Mouse (Mus musculus): ENCODE data around the gene Iqschfp. TPM values are rescaled to one million over a fixed set of nuclear protein-coding genes. Genes with fewer than 3 reads are reported as not detected.

Gene Iqschfp
- total and polyA plus RNA-seq, 2 experiments from 2014 or later = 2.7 to 5.6 TPM

DNA sequence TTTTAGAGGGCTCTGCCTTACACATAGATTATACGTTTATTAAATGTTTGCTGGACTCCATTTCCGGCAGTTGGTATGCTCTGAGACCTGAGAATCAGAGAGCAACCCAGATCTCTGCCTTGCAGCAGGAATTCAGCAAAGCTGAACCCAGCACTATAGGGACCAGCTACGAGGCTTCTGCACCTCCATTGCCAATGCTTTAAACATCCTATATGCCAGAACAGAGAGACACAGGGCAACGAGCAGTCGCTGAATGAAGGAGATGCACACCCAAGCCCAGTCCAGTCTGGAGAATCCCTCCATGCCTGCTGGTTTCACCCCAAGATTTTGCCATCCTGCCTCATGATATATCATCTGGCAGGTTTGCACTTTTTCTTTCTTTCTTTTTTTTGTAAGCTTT lies 684.9 kb downstream of the Iqschfp start:
- WGBS = 31% methylated on average over 5 of the region's 5 CpGs

GRCm38 (mm10) chr3:68581591-68581990 lies 689.6 kb downstream of the Iqschfp start:
- 59% methylated on average over 13 of the region's 13 CpGs for WGBS

More for the DNA sequence above, 684.9 kb downstream of the Iqschfp start:
- Histone ChIP-seq H3K4me2 (ENCODE audit: low read depth, low read length) (peak overlapping the region; percentile 71), H3K9me3 (ENCODE audit: low read length) (no peaks in the 10 kb centered on the region), H3K27ac (peak overlapping the region; percentile 67; the same call in 1 of the 2 replicates), H3K36me3 (ENCODE audit: insufficient read depth, low read length) (no peaks in the 10 kb centered on the region), H3K4me3 (ENCODE audit: low read length) (peak overlapping the region; percentile 11; the same call in 1 of the 2 replicates), H3K27me3 (ENCODE audit: insufficient read depth, low read length) (no peaks in the 10 kb centered on the region), H3K9ac (replicated peaks; ENCODE audit: low read length) (peak overlapping the region; percentile 48), H3K4me1 (ENCODE audit: insufficient read depth, low read length) (peaks cover 20% of the 10 kb centered on the region)
- DNase-seq (ENCODE audit: low spot score) (no peak), ATAC-seq (no peak)
- no peak for TF ChIP-seq CTCF (IDR thresholded peaks at IDR 0.05; ENCODE audit: low read depth)

DNA sequence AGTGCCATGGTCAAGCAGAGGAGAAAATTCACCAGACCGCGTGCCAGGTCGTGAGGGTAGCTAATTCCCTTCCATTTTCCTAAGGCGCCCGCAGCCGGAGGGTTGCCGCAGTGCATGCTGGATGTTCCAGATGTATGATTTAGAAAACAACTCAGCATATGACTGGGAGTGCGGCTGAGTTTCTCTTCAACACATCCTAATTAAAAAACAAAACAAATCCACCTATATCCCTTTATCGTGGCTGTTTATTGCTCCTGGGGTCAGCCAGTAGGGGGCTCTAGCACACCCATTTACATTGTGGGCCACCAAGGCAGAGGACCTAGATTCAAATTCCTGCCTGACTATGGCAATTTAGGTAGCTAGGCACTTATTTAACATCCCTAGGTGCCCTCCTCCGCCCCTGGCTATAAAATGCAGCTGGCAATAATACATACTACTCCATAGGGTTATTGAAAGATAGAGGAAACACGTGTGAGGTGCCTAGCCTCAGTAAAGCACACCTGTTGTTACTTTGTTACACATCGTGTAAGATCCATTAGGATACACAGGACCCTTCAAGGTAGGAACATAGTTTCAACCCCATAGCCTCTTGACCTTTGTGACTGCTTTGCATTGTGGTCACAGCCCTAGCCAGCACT lies 690.2 kb downstream of the Iqschfp start:
- Histone ChIP-seq H3K9me3 (ENCODE audit: low read length) (no peaks in the 10 kb centered on the region), H3K27me3 (ENCODE audit: insufficient read depth, low read length) (no peaks in the 10 kb centered on the region), H3K9ac (replicated peaks; ENCODE audit: low read length) (no peak overlapping the region), H3K4me1 (ENCODE audit: insufficient read depth, low read length) (peaks cover 18% of the 10 kb centered on the region), H3K4me3 (ENCODE audit: low read length) (no peak overlapping the region), H3K4me2 (ENCODE audit: low read depth, low read length) (peak overlapping the region; percentile 33; the same call in 1 of the 2 replicates), H3K27ac (peak overlapping the region; percentile 73; the same call in 1 of the 2 replicates), H3K36me3 (ENCODE audit: insufficient read depth, low read length) (no peaks in the 10 kb centered on the region)
- DNase-seq (ENCODE audit: low spot score) = no peak
- ATAC-seq = no peak
- TF ChIP-seq CTCF (IDR thresholded peaks at IDR 0.05; ENCODE audit: low read depth) = peak; percentile 43
- WGBS = 66% methylated on average over 12 of the region's 12 CpGs

More at GRCm38 (mm10) chr3:68581591-68581990, 689.6 kb downstream of the Iqschfp start:
- Histone ChIP-seq H3K27ac (no peak overlapping the region), H3K4me3 (ENCODE audit: low read length) (no peak overlapping the region), H3K36me3 (ENCODE audit: insufficient read depth, low read length) (no peaks in the 10 kb centered on the region), H3K9me3 (ENCODE audit: low read length) (no peaks in the 10 kb centered on the region), H3K9ac (replicated peaks; ENCODE audit: low read length) (no peak overlapping the region), H3K4me2 (ENCODE audit: low read depth, low read length) (no peak overlapping the region), H3K4me1 (ENCODE audit: insufficient read depth, low read length) (peaks cover 22% of the 10 kb centered on the region), H3K27me3 (ENCODE audit: insufficient read depth, low read length) (no peaks in the 10 kb centered on the region)
- ATAC-seq = no peak
- DNase-seq (ENCODE audit: low spot score) = no peak
- TF ChIP-seq CTCF (IDR thresholded peaks at IDR 0.05; ENCODE audit: low read depth) = no peak

DNA sequence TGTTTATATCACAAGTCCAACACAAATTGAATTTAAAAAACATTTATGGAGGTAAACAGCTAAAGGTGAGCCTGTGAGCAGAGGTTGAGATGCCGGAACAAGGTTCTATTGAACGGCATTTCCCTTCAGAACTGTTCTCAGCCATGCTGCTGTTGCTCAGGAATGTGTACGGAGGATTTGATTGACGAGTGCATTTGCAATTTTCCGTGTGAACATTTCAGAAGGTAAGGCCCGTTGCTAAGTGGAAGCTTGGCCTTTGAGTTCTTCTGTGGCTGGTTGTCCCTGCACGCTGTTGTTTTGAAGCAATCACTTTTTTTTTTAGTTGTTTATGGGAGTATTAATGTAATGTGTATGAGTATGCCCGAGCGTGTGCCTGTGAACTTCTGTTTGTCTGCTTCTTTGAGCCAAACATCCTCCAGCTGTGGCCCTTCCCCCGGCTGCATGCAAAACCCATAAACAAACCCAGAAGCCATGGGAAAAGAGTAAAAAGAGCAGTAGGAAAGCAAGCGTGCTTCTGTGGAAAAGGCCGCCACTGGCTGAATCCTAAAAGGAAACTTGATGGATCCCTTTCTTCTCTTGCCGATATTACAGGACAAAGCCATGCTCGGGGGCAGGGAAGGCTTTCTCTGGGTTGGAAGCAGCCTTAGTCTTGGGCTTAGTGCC lies 691.1 kb downstream of the Iqschfp start:
- H3K27ac ChIP-seq = peak overlapping the region; percentile 73
- no peaks in the 10 kb centered on the region for H3K27me3 ChIP-seq (ENCODE audit: insufficient read depth, low read length)
- DNase-seq (ENCODE audit: low spot score) (peak; percentile 27), ATAC-seq (no peak; the same call in 1 of the 2 replicates)
- H3K9ac ChIP-seq (replicated peaks; ENCODE audit: low read length) = no peak overlapping the region
- 9% methylated on average over 14 of the region's 14 CpGs for WGBS
- H3K4me2 ChIP-seq (ENCODE audit: low read depth, low read length) = peak overlapping the region; percentile 33
- H3K4me3 ChIP-seq (ENCODE audit: low read length) = no peak overlapping the region
- peaks cover 18% of the 10 kb centered on the region for H3K4me1 ChIP-seq (ENCODE audit: insufficient read depth, low read length)
- H3K36me3 ChIP-seq (ENCODE audit: insufficient read depth, low read length) = no peaks in the 10 kb centered on the region
- H3K9me3 ChIP-seq (ENCODE audit: low read length) = no peaks in the 10 kb centered on the region
- no peak for TF ChIP-seq CTCF (IDR thresholded peaks at IDR 0.05; ENCODE audit: low read depth)

- TF ChIP-seq CTCF (IDR thresholded peaks at IDR 0.05; ENCODE audit: low read depth) = no peak
- WGBS = 29% methylated on average over 14 of the region's 14 CpGs
- Histone ChIP-seq H3K36me3 (ENCODE audit: insufficient read depth, low read length) (no peaks in the 10 kb centered on the region), H3K4me2 (ENCODE audit: low read depth, low read length) (peak overlapping the region; percentile 33), H3K27ac (peak overlapping the region; percentile 73), H3K4me3 (ENCODE audit: low read length) (no peak overlapping the region), H3K4me1 (ENCODE audit: insufficient read depth, low read length) (peaks cover 18% of the 10 kb centered on the region), H3K27me3 (ENCODE audit: insufficient read depth, low read length) (no peaks in the 10 kb centered on the region), H3K9ac (replicated peaks; ENCODE audit: low read length) (no peak overlapping the region), H3K9me3 (ENCODE audit: low read length) (no peaks in the 10 kb centered on the region)
- ATAC-seq (peak; percentile 86), DNase-seq (ENCODE audit: low spot score) (peak; percentile 75)
Measured at GRCm38 (mm10) chr3:68583771-68584511, 691.9 kb downstream of the Iqschfp start.

GRCm38 (mm10) chr3:68585213-68585612 lies 693.2 kb downstream of the Iqschfp start:
- H3K27me3 ChIP-seq (ENCODE audit: insufficient read depth, low read length) = no peaks in the 10 kb centered on the region
- WGBS = 50% methylated on average over 4 of the region's 4 CpGs
- ATAC-seq (no peak), DNase-seq (ENCODE audit: low spot score) (no peak)
- H3K4me1 ChIP-seq (ENCODE audit: insufficient read depth, low read length) = peaks cover 18% of the 10 kb centered on the region
- H3K27ac ChIP-seq = no peak overlapping the region
- no peak overlapping the region for H3K4me2 ChIP-seq (ENCODE audit: low read depth, low read length)
- no peak overlapping the region for H3K9ac ChIP-seq (replicated peaks; ENCODE audit: low read length)
- H3K9me3 ChIP-seq (ENCODE audit: low read length) = no peaks in the 10 kb centered on the region
- no peaks in the 10 kb centered on the region for H3K36me3 ChIP-seq (ENCODE audit: insufficient read depth, low read length)
- no peak for TF ChIP-seq CTCF (IDR thresholded peaks at IDR 0.05; ENCODE audit: low read depth)
- H3K4me3 ChIP-seq (ENCODE audit: low read length) = no peak overlapping the region
